Mouse (Mus musculus) testis, postnatal 10 days (tissue): ENCODE data around the gene Itga9.

Source experiments
- DNase-seq: peaks from one replicate; pipeline ENCODE4 v3.0.0; 2021; ENCODE audit warnings: low spot score

Gene Itga9

GRCm38 (mm10) chr9:118607701-118608401 lies 1.4 kb downstream of the Itga9 start:
- no peak for DNase-seq

- no peak for DNase-seq
Measured at GRCm38 (mm10) chr9:118608556-118608955, 2.1 kb downstream of the Itga9 start.

GRCm38 (mm10) chr9:118610060-118610459 lies 3.6 kb downstream of the Itga9 start:
- DNase-seq = peak; percentile 74

- DNase-seq = no peak
Measured at GRCm38 (mm10) chr9:118611111-118611541, 4.6 kb downstream of the Itga9 start.

- no peak for DNase-seq
Measured at GRCm38 (mm10) chr9:118611958-118612581, 5.6 kb downstream of the Itga9 start.

GRCm38 (mm10) chr9:118617237-118617636 lies 10.7 kb downstream of the Itga9 start:
- DNase-seq = no peak

- no peak for DNase-seq
Measured at GRCm38 (mm10) chr9:118618732-118619250, 12.3 kb downstream of the Itga9 start.

- DNase-seq = no peak
Measured at GRCm38 (mm10) chr9:118620807-118621206, 14.3 kb downstream of the Itga9 start.

- DNase-seq = no peak
Measured at GRCm38 (mm10) chr9:118621691-118622090, 15.2 kb downstream of the Itga9 start.

GRCm38 (mm10) chr9:118622376-118623166 lies 16.1 kb downstream of the Itga9 start:
- peak; percentile 71 for DNase-seq

GRCm38 (mm10) chr9:118623483-118623882 lies 17.0 kb downstream of the Itga9 start:
- DNase-seq = no peak

- no peak for DNase-seq
Measured at GRCm38 (mm10) chr9:118624146-118624545, 17.7 kb downstream of the Itga9 start.

GRCm38 (mm10) chr9:118629763-118630379 lies 23.4 kb downstream of the Itga9 start:
- DNase-seq = no peak

GRCm38 (mm10) chr9:118631775-118632757 lies 25.6 kb downstream of the Itga9 start:
- DNase-seq = no peak

- DNase-seq = no peak
Measured at GRCm38 (mm10) chr9:118632758-118633143, 26.3 kb downstream of the Itga9 start.

GRCm38 (mm10) chr9:118638642-118639210 lies 32.2 kb downstream of the Itga9 start:
- no peak for DNase-seq

- DNase-seq = no peak
Measured at GRCm38 (mm10) chr9:118645698-118646355, 39.3 kb downstream of the Itga9 start.

- no peak for DNase-seq
Measured at GRCm38 (mm10) chr9:118647495-118647894, 41.0 kb downstream of the Itga9 start.

GRCm38 (mm10) chr9:118650976-118651375 lies 44.5 kb downstream of the Itga9 start:
- no peak for DNase-seq

- no peak for DNase-seq
Measured at GRCm38 (mm10) chr9:118651939-118652338, 45.4 kb downstream of the Itga9 start.
